Mouse (Mus musculus): ENCODE measurements at regions not wholly inside any gene's neighbourhood (a gene's known extent, or its start where the extent isn't known, plus 50 kb on each side); places are given as distances from the start of the nearest gene placed in this dataset.

GRCm38 (mm10) chr13:103417256-103417655, 83.0 kb upstream of the Mast4 start:
- TF ChIP-seq CTCF (conservative IDR thresholded peaks at IDR 0.05; ENCODE audit: low read length) (no peak), NANOG (IDR thresholded peaks at IDR 0.05; ENCODE audit: borderline replicate concordance, low read length) (no peak), POU5F1 (IDR thresholded peaks at IDR 0.05; ENCODE audit: borderline replicate concordance, low read length) (no peak)
